Mouse (Mus musculus) limb, embryonic 14.5 days (tissue): ENCODE data around the gene Sorbs2. TPM values are rescaled to one million over a fixed set of nuclear protein-coding genes. Genes with fewer than 3 reads are reported as not detected.

Experiments used
- ATAC-seq: fragments of 200-750 bp; cut with Nextera tagmentation; 2 replicates; pipeline ENCODE4 v1.8.0; 2017; ENCODE audit warnings: low read depth, moderate number of reproducible peaks, moderate TSS enrichment; ENCODE audit not compliant: low FRiP score
- DNase-seq: peaks from one replicate; pipeline ENCODE4 v3.0.0-alpha.2; 2015; ENCODE audit warnings: low spot score
- H3K27ac ChIP-seq: fragments of 300-500 bp; sonication (generic); replicated peaks from 2 replicates; pipeline ENCODE4 v1.5.1; 2014; ENCODE audit warnings: low read depth, mild to moderate bottlenecking, low read length, moderate library complexity, mixed read lengths
- H3K27me3 ChIP-seq: fragments of 300-500 bp; sonication (generic); 2 replicates; pipeline ENCODE4 v1.6.1; 2014; ENCODE audit warnings: low read length, mixed read lengths; ENCODE audit not compliant: control insufficient read depth, insufficient read depth
- H3K36me3 ChIP-seq: fragments of 300-500 bp; sonication (generic); 2 replicates; pipeline ENCODE4 v1.6.1; 2014; ENCODE audit warnings: mild to moderate bottlenecking, low read length, moderate library complexity, mixed read lengths; ENCODE audit not compliant: control insufficient read depth, insufficient read depth
- H3K4me1 ChIP-seq: fragments of 300-500 bp; sonication (generic); 2 replicates; pipeline ENCODE4 v1.6.1; 2014; ENCODE audit warnings: antibody characterized with exemption, low read length, mixed read lengths; ENCODE audit not compliant: control insufficient read depth, insufficient read depth
- H3K4me2 ChIP-seq: fragments of 300-500 bp; sonication (generic); replicated peaks from 2 replicates; pipeline ENCODE4 v1.6.1; 2014; ENCODE audit warnings: low read depth, mild to moderate bottlenecking, low read length, moderate library complexity; ENCODE audit not compliant: severe bottlenecking
- H3K4me3 ChIP-seq: fragments of 300-500 bp; sonication (generic); replicated peaks from 2 replicates; pipeline ENCODE4 v1.5.1; 2014; ENCODE audit warnings: low read length
- H3K9ac ChIP-seq: fragments of 300-500 bp; sonication (generic); 2 replicates; pipeline ENCODE4 v1.6.1; 2014; ENCODE audit warnings: mild to moderate bottlenecking, low read depth, low read length, moderate library complexity; ENCODE audit not compliant: severe bottlenecking
- H3K9me3 ChIP-seq: fragments of 300-500 bp; sonication (generic); 2 replicates; pipeline ENCODE4 v1.6.1; 2016; ENCODE audit warnings: low read length; ENCODE audit not compliant: control insufficient read depth
- POLR2A ChIP-seq: fragments of 200-500 bp; IDR thresholded peaks from 2 replicates; pipeline ENCODE4 v1.8.0; 2012; ENCODE audit warnings: inconsistent platforms, mild to moderate bottlenecking, moderate library complexity, borderline replicate concordance; ENCODE audit not compliant: insufficient read depth, insufficient read length; ENCODE audit errors: extremely low read depth
- WGBS: fragments of 180-500 bp; shearing (Covaris S2); extraction: QIAGEN DNeasy Blood & Tissue Kit; methylation state at CpG from one replicate; pipeline ENCODE4 v1.1.7; 2014; 5-methylcytosine and 5-hydroxymethylcytosine counted together
- polyA plus RNA-seq, 2 experiments: library from polyadenylated mRNA; depleted of rRNA in 1 of 2; stranded (reverse) in 1 of 2; unstranded in 1 of 2; fragments of >200 nt; fragmentation: Nextera tagmentation in 1 of 2; extraction: Ambion mirVana in 1 of 2; gene quantifications; 2 replicates each; pipeline versions ENCODE4 v1.2.1 to v1.2.3; 2012 to 2014

Gene Sorbs2
- polyA plus RNA-seq, 2 experiments: 52.7 to 54.1 TPM

- 60% methylated on average over 4 of the region's 4 CpGs for WGBS
Measured at GRCm38 (mm10) chr8:45585158-45585557, 77.6 kb downstream of the Sorbs2 start.

GRCm38 (mm10) chr8:45587011-45587410 lies 79.4 kb downstream of the Sorbs2 start:
- WGBS: 91% methylated on average over 9 of the region's 9 CpGs
- H3K4me3 ChIP-seq: no peak overlapping the region

More at GRCm38 (mm10) chr8:45585158-45585557, 77.6 kb downstream of the Sorbs2 start:
- no peaks in the 10 kb centered on the region for H3K4me1 ChIP-seq
- H3K9ac ChIP-seq: no peak overlapping the region
- H3K4me3 ChIP-seq: no peak overlapping the region
- no peaks in the 10 kb centered on the region for H3K9me3 ChIP-seq
- DNase-seq (no peak), ATAC-seq (no peak)
- H3K27me3 ChIP-seq: no peaks in the 10 kb centered on the region
- TF ChIP-seq POLR2A: no peak
- H3K27ac ChIP-seq: no peak overlapping the region
- H3K4me2 ChIP-seq: no peak overlapping the region
- no peaks in the 10 kb centered on the region for H3K36me3 ChIP-seq

GRCm38 (mm10) chr8:45591888-45592287 lies 84.3 kb downstream of the Sorbs2 start:
- no peaks in the 10 kb centered on the region for H3K27me3 ChIP-seq
- DNase-seq (no peak), ATAC-seq (no peak)
- H3K4me3 ChIP-seq: no peak overlapping the region
- H3K36me3 ChIP-seq: no peaks in the 10 kb centered on the region
- H3K9ac ChIP-seq: no peak overlapping the region
- H3K4me2 ChIP-seq: no peak overlapping the region
- no peak for TF ChIP-seq POLR2A
- no peak overlapping the region for H3K27ac ChIP-seq
- H3K4me1 ChIP-seq: no peaks in the 10 kb centered on the region
- no peaks in the 10 kb centered on the region for H3K9me3 ChIP-seq
- WGBS: 56% methylated on average over 4 of the region's 4 CpGs

More at GRCm38 (mm10) chr8:45587011-45587410, 79.4 kb downstream of the Sorbs2 start:
- H3K36me3 ChIP-seq: no peaks in the 10 kb centered on the region
- no peaks in the 10 kb centered on the region for H3K27me3 ChIP-seq
- no peak for TF ChIP-seq POLR2A
- no peak overlapping the region for H3K4me2 ChIP-seq
- H3K9ac ChIP-seq: no peak overlapping the region
- no peak overlapping the region for H3K27ac ChIP-seq
- ATAC-seq (no peak), DNase-seq (no peak)
- no peaks in the 10 kb centered on the region for H3K4me1 ChIP-seq
- H3K9me3 ChIP-seq: no peaks in the 10 kb centered on the region

GRCm38 (mm10) chr8:45593711-45594110 lies 86.1 kb downstream of the Sorbs2 start:
- Histone ChIP-seq H3K4me3 (no peak overlapping the region), H3K27ac (no peak overlapping the region), H3K27me3 (no peaks in the 10 kb centered on the region), H3K4me2 (no peak overlapping the region), H3K4me1 (no peaks in the 10 kb centered on the region), H3K9me3 (no peaks in the 10 kb centered on the region), H3K36me3 (no peaks in the 10 kb centered on the region), H3K9ac (no peak overlapping the region)
- ATAC-seq: no peak
- 82% methylated on average over 5 of the region's 5 CpGs for WGBS
- no peak for TF ChIP-seq POLR2A
- DNase-seq: no peak

- ATAC-seq (no peak), DNase-seq (no peak)
- Histone ChIP-seq H3K36me3 (no peaks in the 10 kb centered on the region), H3K4me3 (no peak overlapping the region), H3K27me3 (no peaks in the 10 kb centered on the region), H3K4me2 (no peak overlapping the region), H3K4me1 (no peaks in the 10 kb centered on the region), H3K27ac (no peak overlapping the region), H3K9ac (no peak overlapping the region), H3K9me3 (no peaks in the 10 kb centered on the region)
- 74% methylated on average over 1 of the region's 1 CpGs for WGBS
- no peak for TF ChIP-seq POLR2A
Measured at GRCm38 (mm10) chr8:45595983-45596382, 88.4 kb downstream of the Sorbs2 start.

GRCm38 (mm10) chr8:45596591-45596990 lies 89.0 kb downstream of the Sorbs2 start:
- no peak for TF ChIP-seq POLR2A
- H3K36me3 ChIP-seq: no peaks in the 10 kb centered on the region
- no peak overlapping the region for H3K4me3 ChIP-seq
- no peak overlapping the region for H3K4me2 ChIP-seq
- no peak overlapping the region for H3K27ac ChIP-seq
- H3K4me1 ChIP-seq: no peaks in the 10 kb centered on the region
- 87% methylated on average over 2 of the region's 2 CpGs for WGBS
- DNase-seq (no peak), ATAC-seq (no peak)
- H3K9ac ChIP-seq: no peak overlapping the region
- no peaks in the 10 kb centered on the region for H3K27me3 ChIP-seq
- H3K9me3 ChIP-seq: no peaks in the 10 kb centered on the region
